Mouse (Mus musculus) hindbrain, postnatal 0 days (tissue): ENCODE results near the gene Ythdc1. TPM values are rescaled to one million over a fixed set of nuclear protein-coding genes. Genes with fewer than 3 reads are reported as not detected.
"Not testable (repeated sequence)": the region's sequence is repeated elsewhere in the genome, so short reads cannot be mapped to it uniquely, and the experiment has no call there.

Source experiments
- ATAC-seq: fragments of 200-750 bp; cut with Nextera tagmentation; 2 replicates; pipeline ENCODE4 v1.8.0; 2017; ENCODE audit warnings: mild to moderate bottlenecking, moderate TSS enrichment, moderate library complexity
- DNase-seq: peaks from one replicate; pipeline ENCODE4 v3.0.0-alpha.2; 2015; ENCODE audit warnings: low spot score
- H3K27ac ChIP-seq: fragments of 300-500 bp; sonication (generic); 2 replicates; pipeline ENCODE4 v1.5.1; 2014; ENCODE audit warnings: mild to moderate bottlenecking
- H3K27me3 ChIP-seq: fragments of 300-500 bp; sonication (generic); 2 replicates; pipeline ENCODE4 v1.6.1; 2014; ENCODE audit warnings: low read length, mixed read lengths; ENCODE audit not compliant: insufficient read depth
- H3K36me3 ChIP-seq: fragments of 300-500 bp; sonication (generic); 2 replicates; pipeline ENCODE4 v1.6.1; 2014; ENCODE audit warnings: low read length, mixed read lengths; ENCODE audit not compliant: insufficient read depth
- H3K4me1 ChIP-seq: fragments of 300-500 bp; sonication (generic); 2 replicates; pipeline ENCODE4 v1.6.1; 2014; ENCODE audit warnings: antibody characterized with exemption, low read length, mixed read lengths; ENCODE audit not compliant: insufficient read depth
- H3K4me2 ChIP-seq: fragments of 300-500 bp; sonication (generic); 2 replicates; pipeline ENCODE4 v1.6.1; 2014; ENCODE audit warnings: low read depth, mild to moderate bottlenecking, low read length, moderate library complexity, mixed read lengths
- H3K4me3 ChIP-seq: fragments of 300-500 bp; sonication (generic); 2 replicates; pipeline ENCODE4 v1.5.1; 2014; ENCODE audit warnings: low read length
- H3K9ac ChIP-seq: fragments of 300-500 bp; sonication (generic); replicated peaks from 2 replicates; pipeline ENCODE4 v1.6.1; 2014; ENCODE audit warnings: mild to moderate bottlenecking, low read length, moderate library complexity, mixed read lengths
- H3K9me3 ChIP-seq: fragments of 300-500 bp; sonication (generic); 2 replicates; pipeline ENCODE4 v1.6.1; 2016; ENCODE audit warnings: low read length, mixed read lengths
- CTCF ChIP-seq: IDR thresholded peaks from 2 replicates; pipeline ENCODE4 v1.5.1; 2016; ENCODE audit warnings: antibody characterized with exemption, control low read depth, low read depth
- WGBS: fragments of 180-500 bp; shearing (Covaris S2); extraction: QIAGEN DNeasy Blood & Tissue Kit; methylation state at CpG from one replicate; pipeline ENCODE4 v1.1.7; 2014; 5-methylcytosine and 5-hydroxymethylcytosine counted together
- polyA plus RNA-seq: library from polyadenylated mRNA; unstranded; fragments of >200 nt; fragmentation: Nextera tagmentation; extraction: Ambion mirVana; gene quantifications from 2 replicates; pipeline ENCODE4 v1.2.1, GENCODE M21; 2015
- total RNA-seq: library from RNA; depleted of rRNA; stranded (reverse); fragments of >200 nt; gene quantifications from 2 replicates; pipeline ENCODE4 v1.2.3, GENCODE M21; 2014

Gene Ythdc1
- total and polyA plus RNA-seq, 2 experiments from 2014 or later: 27.5 to 33.6 TPM

GRCm38 (mm10) chr5:86784205-86784604 is 19.8 kb upstream of the Ythdc1 start:
- ATAC-seq: no peak
- H3K27ac ChIP-seq: no peak overlapping the region
- no peaks in the 10 kb centered on the region for H3K9me3 ChIP-seq
- no peaks in the 10 kb centered on the region for H3K4me1 ChIP-seq
- no peak overlapping the region for H3K9ac ChIP-seq
- H3K36me3 ChIP-seq: no peaks in the 10 kb centered on the region
- no peak for TF ChIP-seq CTCF
- WGBS: 68% methylated on average over 1 of the region's 1 CpGs
- H3K4me2 ChIP-seq: no peak overlapping the region
- DNase-seq: no peak
- H3K27me3 ChIP-seq: no peaks in the 10 kb centered on the region
- no peak overlapping the region for H3K4me3 ChIP-seq

- no peak for TF ChIP-seq CTCF
- 42% methylated on average over 1 of the region's 1 CpGs for WGBS
- Histone ChIP-seq H3K36me3 (no peaks in the 10 kb centered on the region), H3K4me2 (no peak overlapping the region), H3K27me3 (no peaks in the 10 kb centered on the region), H3K4me3 (no peak overlapping the region), H3K27ac (no peak overlapping the region), H3K9ac (no peak overlapping the region), H3K9me3 (no peaks in the 10 kb centered on the region), H3K4me1 (no peaks in the 10 kb centered on the region)
- ATAC-seq (no peak), DNase-seq (no peak)
Observed at GRCm38 (mm10) chr5:86786798-86787197, 17.2 kb upstream of the Ythdc1 start.

- H3K4me1 ChIP-seq: no peaks in the 10 kb centered on the region
- WGBS: 73% methylated on average over 2 of the region's 2 CpGs
- H3K27ac ChIP-seq: no peak overlapping the region
- H3K4me2 ChIP-seq: no peak overlapping the region
- H3K4me3 ChIP-seq: no peak overlapping the region
- no peaks in the 10 kb centered on the region for H3K27me3 ChIP-seq
- ATAC-seq: no peak
- TF ChIP-seq CTCF: no peak
- no peaks in the 10 kb centered on the region for H3K9me3 ChIP-seq
- no peak overlapping the region for H3K9ac ChIP-seq
- H3K36me3 ChIP-seq: no peaks in the 10 kb centered on the region
- DNase-seq: no peak
Observed at GRCm38 (mm10) chr5:86789954-86790353, 14.1 kb upstream of the Ythdc1 start.

- Histone ChIP-seq H3K4me2 (no peak overlapping the region), H3K36me3 (no peaks in the 10 kb centered on the region), H3K9me3 (no peaks in the 10 kb centered on the region), H3K4me3 (no peak overlapping the region), H3K9ac (no peak overlapping the region), H3K27me3 (no peaks in the 10 kb centered on the region), H3K4me1 (no peaks in the 10 kb centered on the region), H3K27ac (no peak overlapping the region)
- no peak for DNase-seq
- no peak for ATAC-seq
- TF ChIP-seq CTCF: no peak
- 67% methylated on average over 4 of the region's 4 CpGs for WGBS
Observed at GRCm38 (mm10) chr5:86792249-86792648, 11.8 kb upstream of the Ythdc1 start.

- ATAC-seq: no peak
- H3K4me1 ChIP-seq: no peaks in the 10 kb centered on the region
- H3K4me3 ChIP-seq: no peak overlapping the region
- no peak for DNase-seq
- H3K36me3 ChIP-seq: no peaks in the 10 kb centered on the region
- no peak overlapping the region for H3K27ac ChIP-seq
- no peak overlapping the region for H3K9ac ChIP-seq
- H3K9me3 ChIP-seq: no peaks in the 10 kb centered on the region
- H3K27me3 ChIP-seq: no peaks in the 10 kb centered on the region
- no peak overlapping the region for H3K4me2 ChIP-seq
- TF ChIP-seq CTCF: no peak
- WGBS: 76% methylated on average over 8 of the region's 8 CpGs
Observed at GRCm38 (mm10) chr5:86792807-86793206, 11.2 kb upstream of the Ythdc1 start.

GRCm38 (mm10) chr5:86816795-86817194 is 12.8 kb downstream of the Ythdc1 start:
- no peak overlapping the region for H3K9ac ChIP-seq
- DNase-seq (no peak), ATAC-seq (no peak)
- WGBS: 91% methylated on average over 3 of the region's 3 CpGs
- no peak overlapping the region for H3K27ac ChIP-seq
- H3K4me3 ChIP-seq: no peak overlapping the region
- TF ChIP-seq CTCF: no peak
- no peaks in the 10 kb centered on the region for H3K27me3 ChIP-seq
- peaks cover 14% of the 10 kb centered on the region; the same call in 1 of the 2 replicates for H3K36me3 ChIP-seq
- H3K9me3 ChIP-seq: no peaks in the 10 kb centered on the region
- no peaks in the 10 kb centered on the region for H3K4me1 ChIP-seq
- H3K4me2 ChIP-seq: no peak overlapping the region

GRCm38 (mm10) chr5:86836378-86836777 is 32.4 kb downstream of the Ythdc1 start:
- not testable (repeated sequence) for ATAC-seq, H3K9me3 ChIP-seq, H3K4me1 ChIP-seq, H3K27ac ChIP-seq, H3K4me2 ChIP-seq, DNase-seq, H3K9ac ChIP-seq, H3K27me3 ChIP-seq, H3K4me3 ChIP-seq
- peaks cover 12% of the 10 kb centered on the region; the same call in 1 of the 2 replicates for H3K36me3 ChIP-seq
- 92% methylated on average over 4 of the region's 4 CpGs for WGBS
